Mouse (Mus musculus): ENCODE measurements at regions not wholly inside any gene's neighbourhood (a gene's known extent, or its start where the extent isn't known, plus 50 kb on each side); places are given as distances from the start of the nearest gene placed in this dataset.

DNA sequence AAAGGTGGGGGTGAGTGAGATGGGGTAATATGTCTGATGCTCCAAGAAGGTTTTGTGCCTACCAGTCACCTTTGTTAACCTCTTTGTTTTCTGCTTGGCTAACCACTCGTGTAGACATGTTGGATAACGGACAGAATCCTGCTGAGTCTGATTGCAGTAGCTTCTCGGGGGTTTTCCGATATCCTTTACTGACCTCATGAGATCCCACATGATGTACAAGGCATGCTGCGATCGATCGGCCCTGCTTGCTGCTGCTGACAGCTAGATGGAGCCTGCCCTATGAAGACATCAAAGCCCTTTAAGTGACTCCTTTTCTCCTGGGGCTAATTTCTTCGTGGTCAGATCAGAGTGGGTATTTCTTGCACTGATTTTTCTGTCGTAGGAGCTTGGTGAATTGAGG, 591.6 kb downstream of the Tmem132b start:
- no peak for TF ChIP-seq POLR2A (IDR thresholded peaks at IDR 0.05; ENCODE audit: insufficient read depth, low read length)
- no peak for TF ChIP-seq EP300 (IDR thresholded peaks at IDR 0.05; ENCODE audit: insufficient read depth, low read depth, low read length)

All from ES-Bruce4 (cell line).